Mouse (Mus musculus): ENCODE data around the gene 2810004N23Rik. TPM values are rescaled to one million over a fixed set of nuclear protein-coding genes. Genes with fewer than 3 reads are reported as not detected.

2810004N23Rik gene
- total and polyA plus RNA-seq, 2 experiments from 2014 or later: 20.3 to 20.6 TPM

- Histone ChIP-seq H3K4me1 (ENCODE audit: insufficient read depth, low read length) (no peaks in the 10 kb centered on the region), H3K9ac (replicated peaks; ENCODE audit: low read length, poor library complexity, severe bottlenecking) (no peak overlapping the region), H3K9me3 (ENCODE audit: low read length) (no peaks in the 10 kb centered on the region), H3K36me3 (ENCODE audit: insufficient read depth, low read length) (peaks cover 67% of the 10 kb centered on the region), H3K4me3 (ENCODE audit: low read depth, low read length) (no peak overlapping the region), H3K27ac (ENCODE audit: low read depth, low read length) (no peak overlapping the region), H3K27me3 (ENCODE audit: insufficient read depth, low read length) (no peaks in the 10 kb centered on the region), H3K4me2 (ENCODE audit: low read depth, low read length, poor library complexity, severe bottlenecking) (no peak overlapping the region)
- DNase-seq (ENCODE audit: low spot score) (peak; percentile 72), ATAC-seq (ENCODE audit: low FRiP score) (0 out of 2 replicates have a peak, but pooled peaks have one; percentile 4)
- 3% methylated on average over 5 of the region's 5 CpGs for WGBS
- TF ChIP-seq CTCF (IDR thresholded peaks at IDR 0.05): peak; percentile 88
Measured at GRCm38 (mm10) chr8:124827387-124827786, 35.5 kb downstream of the 2810004N23Rik start.

GRCm38 (mm10) chr8:124826658-124827057 lies 36.3 kb downstream of the 2810004N23Rik start:
- ATAC-seq (ENCODE audit: low FRiP score): no peak
- peaks cover 67% of the 10 kb centered on the region for H3K36me3 ChIP-seq (ENCODE audit: insufficient read depth, low read length)
- H3K9me3 ChIP-seq (ENCODE audit: low read length): no peaks in the 10 kb centered on the region
- DNase-seq (ENCODE audit: low spot score): peak; percentile 7
- WGBS: 28% methylated on average over 7 of the region's 7 CpGs
- H3K9ac ChIP-seq (replicated peaks; ENCODE audit: low read length, poor library complexity, severe bottlenecking): no peak overlapping the region
- no peak overlapping the region for H3K4me2 ChIP-seq (ENCODE audit: low read depth, low read length, poor library complexity, severe bottlenecking)
- H3K4me1 ChIP-seq (ENCODE audit: insufficient read depth, low read length): no peaks in the 10 kb centered on the region
- no peak overlapping the region for H3K4me3 ChIP-seq (ENCODE audit: low read depth, low read length)
- no peaks in the 10 kb centered on the region for H3K27me3 ChIP-seq (ENCODE audit: insufficient read depth, low read length)
- no peak for TF ChIP-seq CTCF (IDR thresholded peaks at IDR 0.05)
- H3K27ac ChIP-seq (ENCODE audit: low read depth, low read length): no peak overlapping the region

- 78% methylated on average over 6 of the region's 6 CpGs for WGBS
- no peak overlapping the region for H3K4me3 ChIP-seq (ENCODE audit: low read depth, low read length)
- no peaks in the 10 kb centered on the region for H3K27me3 ChIP-seq (ENCODE audit: insufficient read depth, low read length)
- peak; percentile 59 for TF ChIP-seq CTCF (IDR thresholded peaks at IDR 0.05)
- H3K9me3 ChIP-seq (ENCODE audit: low read length): no peaks in the 10 kb centered on the region
- ATAC-seq (ENCODE audit: low FRiP score) (no peak), DNase-seq (ENCODE audit: low spot score) (no peak)
- no peak overlapping the region for H3K4me2 ChIP-seq (ENCODE audit: low read depth, low read length, poor library complexity, severe bottlenecking)
- no peaks in the 10 kb centered on the region for H3K4me1 ChIP-seq (ENCODE audit: insufficient read depth, low read length)
- no peak overlapping the region for H3K27ac ChIP-seq (ENCODE audit: low read depth, low read length)
- H3K36me3 ChIP-seq (ENCODE audit: insufficient read depth, low read length): peaks cover 64% of the 10 kb centered on the region
- H3K9ac ChIP-seq (replicated peaks; ENCODE audit: low read length, poor library complexity, severe bottlenecking): no peak overlapping the region
Measured at GRCm38 (mm10) chr8:124823497-124823896, 39.4 kb downstream of the 2810004N23Rik start.

GRCm38 (mm10) chr8:124820125-124820524 lies 42.8 kb downstream of the 2810004N23Rik start:
- no peak for TF ChIP-seq CTCF (IDR thresholded peaks at IDR 0.05)
- Histone ChIP-seq H3K4me3 (ENCODE audit: low read depth, low read length) (no peak overlapping the region), H3K4me2 (ENCODE audit: low read depth, low read length, poor library complexity, severe bottlenecking) (no peak overlapping the region), H3K36me3 (ENCODE audit: insufficient read depth, low read length) (peaks cover 62% of the 10 kb centered on the region), H3K27me3 (ENCODE audit: insufficient read depth, low read length) (no peaks in the 10 kb centered on the region), H3K9ac (replicated peaks; ENCODE audit: low read length, poor library complexity, severe bottlenecking) (no peak overlapping the region), H3K9me3 (ENCODE audit: low read length) (no peaks in the 10 kb centered on the region), H3K4me1 (ENCODE audit: insufficient read depth, low read length) (no peaks in the 10 kb centered on the region), H3K27ac (ENCODE audit: low read depth, low read length) (no peak overlapping the region)
- ATAC-seq (ENCODE audit: low FRiP score) (no peak), DNase-seq (ENCODE audit: low spot score) (no peak)
- 73% methylated on average over 11 of the region's 11 CpGs for WGBS

- 72% methylated on average over 6 of the region's 6 CpGs for WGBS
- Histone ChIP-seq H3K27ac (ENCODE audit: low read depth, low read length) (no peak overlapping the region), H3K36me3 (ENCODE audit: insufficient read depth, low read length) (peaks cover 62% of the 10 kb centered on the region), H3K9ac (replicated peaks; ENCODE audit: low read length, poor library complexity, severe bottlenecking) (no peak overlapping the region), H3K4me3 (ENCODE audit: low read depth, low read length) (no peak overlapping the region), H3K27me3 (ENCODE audit: insufficient read depth, low read length) (no peaks in the 10 kb centered on the region), H3K9me3 (ENCODE audit: low read length) (no peaks in the 10 kb centered on the region), H3K4me1 (ENCODE audit: insufficient read depth, low read length) (no peaks in the 10 kb centered on the region), H3K4me2 (ENCODE audit: low read depth, low read length, poor library complexity, severe bottlenecking) (no peak overlapping the region)
- ATAC-seq (ENCODE audit: low FRiP score) (no peak), DNase-seq (ENCODE audit: low spot score) (no peak)
- no peak for TF ChIP-seq CTCF (IDR thresholded peaks at IDR 0.05)
Measured at GRCm38 (mm10) chr8:124819612-124820115, 43.3 kb downstream of the 2810004N23Rik start.

GRCm38 (mm10) chr8:124817361-124817760 lies 45.6 kb downstream of the 2810004N23Rik start:
- 90% methylated on average over 3 of the region's 3 CpGs for WGBS
- Histone ChIP-seq H3K4me3 (ENCODE audit: low read depth, low read length) (no peak overlapping the region), H3K4me1 (ENCODE audit: insufficient read depth, low read length) (no peaks in the 10 kb centered on the region), H3K27ac (ENCODE audit: low read depth, low read length) (no peak overlapping the region), H3K9ac (replicated peaks; ENCODE audit: low read length, poor library complexity, severe bottlenecking) (no peak overlapping the region), H3K4me2 (ENCODE audit: low read depth, low read length, poor library complexity, severe bottlenecking) (no peak overlapping the region), H3K36me3 (ENCODE audit: insufficient read depth, low read length) (peaks cover 42% of the 10 kb centered on the region), H3K9me3 (ENCODE audit: low read length) (no peaks in the 10 kb centered on the region), H3K27me3 (ENCODE audit: insufficient read depth, low read length) (no peaks in the 10 kb centered on the region)
- no peak for TF ChIP-seq CTCF (IDR thresholded peaks at IDR 0.05)
- no peak for DNase-seq (ENCODE audit: low spot score)
- no peak for ATAC-seq (ENCODE audit: low FRiP score)
